Comparison of ENCODE assay signal across 17 mouse cellular contexts in genomic region chr1:104226901-104227300, GRCm38 (mm10).
A peak's percentile ranks its signal among the peaks of the same experiment; 100 is the strongest.
DNase-seq lines count a peak whose midpoint lies in the region; ATAC-seq and TF ChIP-seq lines count a peak whose summit lies in the region.
"Had no signal": no experiment of that assay in that cellular context is flagged by ENCODE, and none has a peak within 500 bp of the region (broad histone marks: within the 10 kb centered on the region; RNA-seq: fewer than 3 reads in every experiment).

No protein-coding gene starts in this region.

- H3K9ac ChIP-seq in forebrain, embryonic 16.5 days (replicated peaks; ENCODE audit: low read depth, low read length): no peak overlapping the region
- H3K9ac ChIP-seq: heart, embryonic 12.5 days; hindbrain, embryonic 12.5 days; midbrain, embryonic 15.5 days; neural tube, embryonic 13.5 days had no signal

- DNase-seq in frontal cortex, postnatal 10 days (ENCODE audit: low spot score in 2 of 2): peak; percentile 24 to 55
- peak; percentile 34 to 69 for DNase-seq in left cerebral cortex, adult 18-20 months (ENCODE audit: low spot score in 2 of 2)
- DNase-seq in right cerebral cortex, postnatal 10 days (ENCODE audit: low spot score in 2 of 2): peak; percentile 56 to 87
- DNase-seq in adrenal gland, postnatal 14 days: no peak
- no peak for DNase-seq in gastrocnemius, adult 2 months
- DNase-seq: adrenal gland, adult 2 months; gastrocnemius, postnatal 14 days; kidney, adult 11 months; lung, postnatal 4 days had no signal

- peaks cover 3% of the 10 kb centered on the region; the same call in 1 of the 2 replicates for H3K4me1 ChIP-seq in forebrain, embryonic 16.5 days (replicated peaks; ENCODE audit: control insufficient read depth, insufficient read depth, low read length)
- H3K4me1 ChIP-seq: heart, embryonic 12.5 days; hindbrain, embryonic 12.5 days; midbrain, embryonic 15.5 days; neural tube, embryonic 13.5 days had no signal

- no peak overlapping the region for H3K4me3 ChIP-seq in forebrain, embryonic 16.5 days (replicated peaks; ENCODE audit: low read length)
- no peak overlapping the region for H3K4me3 ChIP-seq in gastrocnemius, adult 2 months
- H3K4me3 ChIP-seq: heart, embryonic 12.5 days; hindbrain, embryonic 12.5 days; midbrain, embryonic 15.5 days; neural tube, embryonic 13.5 days had no signal

- peak; percentile 89 for ATAC-seq in forebrain, embryonic 16.5 days
- ATAC-seq in activated CD4-positive, CD25-positive, alpha-beta regulatory T cell, adult 4 months: no peak
- ATAC-seq: midbrain, embryonic 15.5 days; Patski had no signal

- H3K27me3 ChIP-seq in forebrain, embryonic 16.5 days (replicated peaks; ENCODE audit: control insufficient read depth, insufficient read depth, low read length): no peaks in the 10 kb centered on the region
- H3K27me3 ChIP-seq: CH12.LX; heart, embryonic 12.5 days; hindbrain, embryonic 12.5 days; midbrain, embryonic 15.5 days; neural tube, embryonic 13.5 days; Patski had no signal

- H3K9me3 ChIP-seq in forebrain, embryonic 16.5 days (ENCODE audit: control insufficient read depth, low read length): no peaks in the 10 kb centered on the region
- H3K9me3 ChIP-seq: heart, embryonic 12.5 days; hindbrain, embryonic 12.5 days; midbrain, embryonic 15.5 days; neural tube, embryonic 13.5 days had no signal

- intact Hi-C loops in gastrocnemius, adult 2 months (cut with DNase I): no loop called here

- WGBS in forebrain, embryonic 16.5 days: 62% methylated on average over 3 of the region's 3 CpGs

- no peaks in the 10 kb centered on the region for H3K36me3 ChIP-seq in forebrain, embryonic 16.5 days (ENCODE audit: control insufficient read depth, insufficient read depth)
- H3K36me3 ChIP-seq: heart, embryonic 12.5 days; hindbrain, embryonic 12.5 days; midbrain, embryonic 15.5 days; neural tube, embryonic 13.5 days had no signal

- no peak overlapping the region for H3K27ac ChIP-seq in forebrain, embryonic 16.5 days (ENCODE audit: low read length)
- H3K27ac ChIP-seq in gastrocnemius, adult 2 months: no peak overlapping the region
- H3K27ac ChIP-seq: hindbrain, embryonic 12.5 days; midbrain, embryonic 15.5 days; neural tube, embryonic 13.5 days had no signal

- H3K4me2 ChIP-seq in forebrain, embryonic 16.5 days (ENCODE audit: low read length): no peak overlapping the region
- H3K4me2 ChIP-seq: heart, embryonic 12.5 days; hindbrain, embryonic 12.5 days; midbrain, embryonic 15.5 days; neural tube, embryonic 13.5 days had no signal

- TF ChIP-seq CTCF in gastrocnemius, adult 2 months (IDR thresholded peaks at IDR 0.05): no peak

Comparison
In these comparisons a context has a peak if more than half of its experiments do, and no peak if none do; other contexts are left out.
1. DNase-seq: peak in frontal cortex, postnatal 10 days (2 of 2), left cerebral cortex, adult 18-20 months (2 of 2) and right cerebral cortex, postnatal 10 days (2 of 2); none in adrenal gland, postnatal 14 days (single experiment) and gastrocnemius, adult 2 months (single experiment).